Mouse (Mus musculus) thymus, postnatal 0 days (tissue): ENCODE results near the gene Ddx10. TPM values are rescaled to one million over a fixed set of nuclear protein-coding genes. Genes with fewer than 3 reads are reported as not detected.

Source experiments
- polyA plus RNA-seq: library from polyadenylated mRNA; unstranded; fragments of >200 nt; fragmentation: Nextera tagmentation; extraction: Ambion mirVana; gene quantifications from 2 replicates; pipeline ENCODE4 v1.2.1, GENCODE M21; 2015

Ddx10 gene
- polyA plus RNA-seq, 1 experiment from 2014 or later = 43.2 TPM

Other genes with a start within 250 kb of the Ddx10 start
- 0.46 and 0.49 TPM in 2 replicates for gene Exph5, start 53.6 kb upstream of the Ddx10 start, polyA plus RNA-seq
- gene Kdelc2, start 136.0 kb upstream of the Ddx10 start, polyA plus RNA-seq = 4.3 and 4.6 TPM in 2 replicates
- 3.6 and 4.6 TPM in 2 replicates for gene 4930550C14Rik, start 154.3 kb upstream of the Ddx10 start, polyA plus RNA-seq